ENCODE assay signal across 26 mouse cellular contexts in the genomic region with DNA sequence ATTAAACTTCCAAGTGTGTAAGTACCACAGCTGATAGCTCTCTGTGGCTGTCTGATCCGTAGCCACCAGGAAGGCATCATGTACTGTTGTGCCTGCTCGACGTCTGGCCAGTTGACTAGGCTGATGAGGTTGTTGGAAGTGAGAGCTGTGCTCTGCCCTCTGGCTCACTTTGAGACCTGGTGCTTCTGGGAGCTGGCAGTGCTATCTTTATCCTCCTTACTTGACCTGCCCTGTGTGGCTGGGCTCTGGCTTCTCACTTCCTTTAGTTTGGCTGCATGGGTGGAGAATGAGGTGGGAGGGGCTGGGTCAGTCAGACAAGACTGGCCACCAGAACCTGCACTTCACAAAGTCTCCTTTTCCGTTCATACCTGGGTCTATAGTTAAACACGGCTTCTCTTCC. TPM values are rescaled to one million over a fixed set of nuclear protein-coding genes. Genes with fewer than 3 reads are reported as not detected.
A peak's percentile ranks its signal among the peaks of the same experiment; 100 is the strongest.
DNase-seq lines count a peak whose midpoint lies in the region; ATAC-seq and TF ChIP-seq lines count a peak whose summit lies in the region.
"Had no signal": no experiment of that assay in that cellular context is flagged by ENCODE, and none has a peak within 500 bp of the region (broad histone marks: within the 10 kb centered on the region; RNA-seq: fewer than 3 reads in every experiment).

No protein-coding gene starts in this region.

- H3K27me3 ChIP-seq in heart, adult 2 months (ENCODE audit: control insufficient read depth, insufficient read depth, low read length): no peaks in the 10 kb centered on the region
- H3K27me3 ChIP-seq in heart, embryonic 14.5 days (ENCODE audit: control insufficient read depth, insufficient read depth, low read length): no peaks in the 10 kb centered on the region
- no peaks in the 10 kb centered on the region for H3K27me3 ChIP-seq in midbrain, embryonic 13.5 days
- H3K27me3 ChIP-seq: embryonic facial prominence, embryonic 15.5 days; hindbrain, embryonic 12.5 days; kidney, embryonic 15.5 days; megakaryocyte, embryonic 14.5 days; midbrain, embryonic 15.5 days; neural tube, embryonic 13.5 days had no signal

- no peaks in the 10 kb centered on the region for H3K4me1 ChIP-seq in heart, adult 2 months (ENCODE audit: control insufficient read depth, insufficient read depth, low read length)
- H3K4me1 ChIP-seq in heart, embryonic 14.5 days (ENCODE audit: control insufficient read depth in 2 of 2, insufficient read depth in 2 of 2, low read length in 2 of 2): peaks cover 2 to 4% of the 10 kb centered on the region in 2 experiments; a peak in 2 of 4 replicates
- H3K4me1 ChIP-seq in midbrain, embryonic 13.5 days (replicated peaks): no peaks in the 10 kb centered on the region
- H3K4me1 ChIP-seq: embryonic facial prominence, embryonic 15.5 days; forebrain, embryonic 10.5 days; hindbrain, embryonic 12.5 days; kidney, embryonic 15.5 days; megakaryocyte, embryonic 14.5 days; midbrain, embryonic 15.5 days; neural tube, embryonic 13.5 days had no signal

- ATAC-seq in heart, embryonic 14.5 days (ENCODE audit: insufficient number of reproducible peaks, insufficient read depth, low FRiP score, low read depth): peak; percentile 72; the same call in 1 of the 2 replicates
- ATAC-seq in midbrain, embryonic 13.5 days: no peak
- ATAC-seq: activated CD4-positive, CD25-positive, alpha-beta regulatory T cell, adult 4 months; forebrain, embryonic 16.5 days; midbrain, embryonic 15.5 days had no signal

- TF ChIP-seq CTCF in heart, adult 2 months (IDR thresholded peaks at IDR 0.05): no peak

- peak; percentile 73 for DNase-seq in gastrocnemius, postnatal 25 days
- DNase-seq in heart, adult 2 months: peak in 1 of 2 experiments; percentile 77
- DNase-seq in heart, postnatal 25 days (ENCODE audit: low spot score): peak; percentile 20
- DNase-seq in lung, postnatal 14 days: no peak
- no peak for DNase-seq in testis, postnatal 10 days (ENCODE audit: low spot score)
- no peak for DNase-seq in frontal cortex, postnatal 14 days (ENCODE audit: low spot score in 2 of 2)
- DNase-seq: adrenal gland, postnatal 10 days; cerebellum, adult 9-10 months; kidney, adult 11 months; kidney, postnatal 4 days; lung, embryonic 14.5 days; lung, postnatal 36 days; retina, postnatal 1 day; thymus, postnatal 25 days had no signal

- no peak overlapping the region for H3K4me3 ChIP-seq in heart, adult 2 months
- H3K4me3 ChIP-seq in heart, embryonic 14.5 days (ENCODE audit: control insufficient read depth in 1 of 2, insufficient read depth in 1 of 2, low read depth in 1 of 2, low read length in 2 of 2): no peak overlapping the region
- no peak overlapping the region for H3K4me3 ChIP-seq in midbrain, embryonic 13.5 days (replicated peaks)
- H3K4me3 ChIP-seq: embryonic facial prominence, embryonic 15.5 days; forebrain, embryonic 10.5 days; hindbrain, embryonic 12.5 days; kidney, embryonic 15.5 days; megakaryocyte, embryonic 14.5 days; midbrain, embryonic 15.5 days; neural tube, embryonic 13.5 days had no signal

- no peaks in the 10 kb centered on the region for H3K79me2 ChIP-seq in heart, adult 2 months (replicated peaks; ENCODE audit: control insufficient read depth, insufficient read depth, low read length)

- peak; percentile 95 for TF ChIP-seq EP300 in heart, adult 2 months (IDR thresholded peaks at IDR 0.05; ENCODE audit: insufficient read depth, low read depth, low read length)

- H3K9me3 ChIP-seq in heart, embryonic 14.5 days (ENCODE audit: control insufficient read depth, low read length): no peaks in the 10 kb centered on the region
- no peaks in the 10 kb centered on the region for H3K9me3 ChIP-seq in midbrain, embryonic 13.5 days
- H3K9me3 ChIP-seq: embryonic facial prominence, embryonic 15.5 days; forebrain, embryonic 10.5 days; hindbrain, embryonic 12.5 days; kidney, embryonic 15.5 days; midbrain, embryonic 15.5 days; neural tube, embryonic 13.5 days had no signal

- H3K36me3 ChIP-seq in heart, adult 2 months (ENCODE audit: control insufficient read depth, insufficient read depth, low read length): no peaks in the 10 kb centered on the region
- no peaks in the 10 kb centered on the region for H3K36me3 ChIP-seq in heart, embryonic 14.5 days (ENCODE audit: control insufficient read depth, insufficient read depth, low read length)
- H3K36me3 ChIP-seq in midbrain, embryonic 13.5 days: no peaks in the 10 kb centered on the region
- H3K36me3 ChIP-seq: embryonic facial prominence, embryonic 15.5 days; forebrain, embryonic 10.5 days; hindbrain, embryonic 12.5 days; kidney, embryonic 15.5 days; midbrain, embryonic 15.5 days; neural tube, embryonic 13.5 days had no signal

- intact Hi-C loops in heart, adult 2 months (cut with DNase I): no loop called here
- intact Hi-C loops in heart, postnatal 25 days (cut with DNase I): no loop called here

- 36% methylated on average over 5 of the region's 5 CpGs for WGBS in heart, adult 2 months
- WGBS in heart, embryonic 14.5 days: 27% methylated on average over 5 of the region's 5 CpGs
- WGBS in midbrain, embryonic 13.5 days: 79% methylated on average over 5 of the region's 5 CpGs

- peak; percentile 59 for TF ChIP-seq POLR2A in heart, adult 2 months (IDR thresholded peaks at IDR 0.05; ENCODE audit: insufficient read depth, low read depth, low read length)

- H3K4me2 ChIP-seq in heart, embryonic 14.5 days (ENCODE audit: low read length): no peak overlapping the region
- no peak overlapping the region for H3K4me2 ChIP-seq in midbrain, embryonic 13.5 days (replicated peaks)
- H3K4me2 ChIP-seq: embryonic facial prominence, embryonic 15.5 days; hindbrain, embryonic 12.5 days; kidney, embryonic 15.5 days; lung, embryonic 14.5 days; midbrain, embryonic 15.5 days; neural tube, embryonic 13.5 days had no signal

- no peak overlapping the region for H3K9ac ChIP-seq in heart, adult 2 months (ENCODE audit: low read depth, low read length)
- H3K9ac ChIP-seq in heart, embryonic 14.5 days (ENCODE audit: low read length): no peak overlapping the region
- H3K9ac ChIP-seq in midbrain, embryonic 13.5 days (replicated peaks): no peak overlapping the region
- H3K9ac ChIP-seq: embryonic facial prominence, embryonic 15.5 days; hindbrain, embryonic 12.5 days; kidney, embryonic 15.5 days; liver, embryonic 14.5 days; lung, embryonic 14.5 days; midbrain, embryonic 15.5 days; neural tube, embryonic 13.5 days had no signal

- peak overlapping the region; percentile 82 for H3K27ac ChIP-seq in heart, adult 2 months
- H3K27ac ChIP-seq in heart, embryonic 14.5 days (replicated peaks in 1 of 2; ENCODE audit: control insufficient read depth in 1 of 2, insufficient read depth in 1 of 2, low read depth in 2 of 2, low read length in 2 of 2): peak overlapping the region in 1 of 2 experiments; percentile 66; a peak in 2 of 4 replicates
- H3K27ac ChIP-seq in midbrain, embryonic 13.5 days: no peak overlapping the region
- H3K27ac ChIP-seq: embryonic facial prominence, embryonic 15.5 days; forebrain, embryonic 10.5 days; hindbrain, embryonic 12.5 days; kidney, embryonic 15.5 days; liver, embryonic 14.5 days; midbrain, embryonic 15.5 days; neural tube, embryonic 13.5 days had no signal

RNA-seq across cellular contexts. Expression of a gene that starts 16.0 kb away (rescaled TPM):
- total RNA-seq in gastrocnemius, postnatal 25 days (2021): 1,000 to 10,000 TPM; 6,049 to 7,005 TPM
- total RNA-seq in heart, adult 2 months (2021): 1,000 to 10,000 TPM; 2,567 to 3,090 TPM
- polyA plus RNA-seq in heart, adult 2 months (2012; rRNA removed): 88.4 and 181 TPM in 2 replicates
- polyA plus RNA-seq in heart, embryonic 14.5 days (2014; fragmentation: Nextera tagmentation; extraction: Ambion mirVana): 706 and 736 TPM in 2 replicates
- total RNA-seq in heart, postnatal 25 days (2021): 1,000 to 10,000 TPM; 2,867 to 3,123 TPM
- 0.30 and 0.44 TPM in 2 replicates for polyA plus RNA-seq in midbrain, embryonic 13.5 days (2015; fragmentation: Nextera tagmentation; extraction: Ambion mirVana)

Comparison
In these comparisons a context has a peak if more than half of its experiments do, and no peak if none do; other contexts are left out.
1. DNase-seq: peak in gastrocnemius, postnatal 25 days (single experiment) and heart, postnatal 25 days (single experiment); none in lung, postnatal 14 days (single experiment), testis, postnatal 10 days (single experiment) and frontal cortex, postnatal 14 days (0 of 2).